Mouse (Mus musculus) CD4-positive, CD25-positive, alpha-beta regulatory T cell (primary cell): ENCODE data around the gene Scube2. TPM values are rescaled to one million over a fixed set of nuclear protein-coding genes. Genes with fewer than 3 reads are reported as not detected.

Source experiments
- polyA plus RNA-seq: library from polyadenylated mRNA; unstranded; fragments of 100-300 nt; shearing (Covaris generic); gene quantifications from one replicate; pipeline ENCODE4 v1.2.1, GENCODE M21; 2017

Gene Scube2
- not detected for polyA plus RNA-seq

DNA sequence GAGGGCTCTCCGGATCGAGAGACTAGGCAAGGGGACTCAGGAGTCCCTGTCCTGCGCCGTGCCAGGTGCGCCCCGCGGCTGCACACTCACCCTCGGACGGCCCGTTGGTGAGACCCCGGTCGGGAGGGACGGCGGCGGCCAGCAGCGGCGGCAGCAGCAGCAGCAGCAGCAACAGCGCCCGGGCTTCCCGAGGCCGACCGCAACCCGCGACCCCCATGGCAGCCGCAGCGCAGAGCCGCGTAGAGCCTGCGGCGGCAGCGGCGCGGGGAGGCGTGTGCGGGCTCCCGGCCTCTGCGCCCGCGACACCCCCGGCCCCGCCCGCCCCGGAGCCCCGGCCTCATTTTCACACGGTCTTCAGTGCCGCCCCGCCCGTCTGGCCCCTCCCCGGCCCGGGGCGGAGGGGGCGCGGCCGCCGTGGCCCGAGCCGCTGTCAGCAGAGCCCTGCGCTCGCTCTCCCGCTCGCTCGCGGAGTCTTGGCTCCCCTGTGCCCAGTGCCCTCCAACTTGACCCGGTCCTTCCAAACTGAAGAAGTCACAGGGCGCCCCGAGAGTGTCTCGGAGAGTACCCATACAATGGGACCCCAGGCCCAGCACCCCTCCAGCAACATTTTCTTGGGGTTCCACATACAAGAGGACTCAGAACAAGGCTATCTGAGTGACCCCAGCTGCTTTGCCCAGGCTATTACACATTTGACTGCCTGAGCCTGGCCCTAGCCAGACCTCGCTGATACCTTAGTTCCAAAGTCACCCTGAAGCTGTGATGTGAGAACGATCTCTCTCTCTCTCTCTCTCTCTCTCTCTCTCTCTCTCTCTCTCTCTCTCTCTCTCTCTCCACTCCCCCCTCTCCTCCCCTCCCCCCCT is at the start of gene Scube2:
Gene Scube2 (minus strand): TSS at position 310 of the 860 bp plus-strand sequence.

DNA sequence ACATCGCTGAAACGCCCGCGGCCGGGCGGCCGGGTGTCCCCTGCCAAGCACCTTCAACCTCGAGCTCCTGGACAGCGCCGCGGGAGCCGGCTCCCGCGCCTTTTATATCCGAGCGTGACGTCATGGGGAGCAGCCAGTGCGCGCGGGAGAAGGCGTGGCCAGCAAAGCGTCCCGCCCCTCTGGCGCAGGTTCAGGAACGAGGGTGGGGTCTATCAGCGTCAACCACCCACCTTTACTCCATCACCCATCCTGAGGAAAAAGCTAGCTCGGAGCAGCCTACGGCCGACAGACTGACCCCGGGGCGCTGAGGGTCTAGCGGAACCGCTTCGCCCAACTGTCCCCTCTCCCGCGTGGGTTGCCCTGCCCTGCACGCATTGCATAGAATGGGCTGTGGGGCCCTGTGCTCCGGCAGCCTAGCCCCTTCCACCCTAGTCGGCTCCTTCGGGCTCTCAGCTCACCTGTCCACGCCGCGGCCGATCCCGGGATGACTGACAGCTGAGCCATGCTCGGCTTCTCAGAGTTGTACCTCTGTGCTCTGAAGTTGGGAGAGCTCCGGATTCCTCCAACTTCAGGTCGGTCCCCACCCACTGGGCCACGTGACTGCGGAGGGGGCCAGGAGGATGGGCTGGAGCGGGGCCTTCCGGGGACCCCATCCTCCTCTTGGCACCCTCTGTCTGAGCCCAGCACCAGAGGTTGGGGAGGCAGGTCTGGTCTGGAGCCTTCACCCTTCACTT is 83.8 kb downstream of the Scube2 start, which contains the start of gene Nrip3:
Gene Nrip3 (minus strand): TSS at position 556 of the 734 bp plus-strand sequence.

DNA sequence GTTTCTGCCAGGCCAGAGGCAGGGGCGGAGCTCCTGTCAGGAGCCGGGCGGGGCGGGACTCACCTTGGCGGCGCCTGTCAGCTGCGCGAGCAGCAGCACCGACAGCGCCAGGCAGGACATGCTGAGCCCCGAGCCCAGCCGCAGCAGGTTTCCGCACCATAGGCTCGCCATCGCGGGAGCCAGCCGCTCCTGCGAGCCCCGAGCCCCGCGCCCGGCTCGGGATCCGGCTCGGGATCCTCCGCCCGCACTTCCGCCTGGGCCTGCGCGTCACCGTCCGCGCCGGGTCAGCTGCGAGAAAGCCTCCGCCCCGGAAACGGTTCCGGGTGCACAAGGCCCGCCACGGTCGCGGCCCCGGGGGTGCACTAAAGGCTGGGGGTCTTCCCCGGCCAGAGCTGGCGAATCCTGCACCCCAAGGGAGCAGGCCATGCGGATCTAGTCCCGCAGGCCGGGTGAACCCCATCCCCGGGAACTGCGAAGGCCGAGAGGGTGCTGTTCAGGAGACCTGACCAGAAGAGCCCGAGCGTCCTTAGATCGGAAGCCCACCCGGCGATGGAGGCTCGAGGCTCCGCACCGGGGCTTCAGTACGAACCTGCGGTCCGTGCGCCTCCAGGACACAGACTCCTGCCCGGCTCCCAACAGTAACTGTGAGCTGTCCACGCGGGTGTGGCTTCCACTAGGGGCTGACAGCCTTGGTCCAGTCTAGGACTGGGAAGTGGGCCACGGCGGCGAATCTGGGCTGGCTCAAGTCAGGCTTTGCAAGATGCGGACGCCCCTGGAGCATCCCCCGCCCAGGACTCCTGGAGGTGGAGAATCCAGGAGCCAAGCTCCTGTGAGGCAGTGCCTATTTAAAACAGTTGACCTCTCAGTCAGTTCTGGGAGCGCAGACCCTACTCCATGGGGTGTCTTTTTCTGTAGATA is 113.2 kb downstream of the Scube2 start, which contains the start of gene Tmem9b:
Gene Tmem9b (minus strand): TSS at position 868 of the 918 bp plus-strand sequence.

Other genes starting within 250 kb of the Scube2 start
- gene St5, start 162.1 kb downstream of the Scube2 start, polyA plus RNA-seq, result 0.91 TPM
- gene Akip1, start 162.0 kb downstream of the Scube2 start, polyA plus RNA-seq, result 35.5 TPM
- gene BC051019, start 141.8 kb downstream of the Scube2 start, polyA plus RNA-seq, result not detected
- gene Ascl3, start 134.0 kb downstream of the Scube2 start, polyA plus RNA-seq, result 0.61 TPM
- 129 TPM for gene Tmem9b, start 112.8 kb downstream of the Scube2 start, polyA plus RNA-seq
- gene Nrip3, start 83.7 kb downstream of the Scube2 start, polyA plus RNA-seq, result 0.51 TPM
- gene Dennd5a, start 94.8 kb upstream of the Scube2 start, polyA plus RNA-seq, result 36.0 TPM
- 51.6 TPM for gene Tmem41b, start 121.2 kb upstream of the Scube2 start, polyA plus RNA-seq
- 24.8 TPM for gene Ipo7, start 152.6 kb upstream of the Scube2 start, polyA plus RNA-seq
- gene Zfp143, start 195.5 kb upstream of the Scube2 start, polyA plus RNA-seq, result 42.8 TPM